7 mouse cellular contexts compared by ENCODE assay signal in the genomic region with DNA sequence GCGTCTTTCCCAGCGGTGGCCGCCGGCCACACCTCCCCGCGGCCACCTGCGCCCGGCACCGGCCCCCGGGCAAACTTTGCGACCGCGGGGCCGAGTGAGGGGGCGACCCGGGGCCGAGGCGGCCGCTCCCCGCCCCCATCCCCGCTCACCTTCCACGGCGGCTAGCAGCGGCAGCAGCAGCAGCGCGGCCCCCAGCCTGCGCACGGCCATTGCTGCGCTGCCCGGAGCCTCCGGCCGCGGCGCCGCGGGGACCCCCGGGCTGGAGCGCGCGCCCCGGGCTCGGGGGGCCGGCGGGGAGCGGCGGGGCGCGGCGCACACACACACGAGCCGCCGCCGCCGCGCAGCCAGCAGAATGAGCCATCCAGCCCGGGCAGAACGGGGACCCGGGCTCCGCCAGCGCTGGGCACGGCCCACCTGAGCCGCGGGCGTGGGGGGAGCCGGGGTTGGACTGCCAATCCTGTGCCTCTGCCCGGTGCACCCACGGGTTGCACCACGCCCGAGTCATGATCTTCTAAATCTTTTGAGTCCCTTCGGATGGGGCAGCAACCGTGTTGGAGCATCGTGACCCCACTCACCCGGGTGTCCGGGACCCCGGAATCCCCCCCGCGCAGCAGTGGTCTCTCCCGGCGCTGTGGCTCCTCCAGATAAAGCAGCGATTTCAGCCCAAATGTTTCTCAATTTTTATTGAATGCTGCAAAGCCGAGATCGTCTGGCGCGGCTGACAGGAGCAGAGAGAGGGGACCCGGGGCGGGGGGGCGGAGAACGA. TPM values are rescaled to one million over a fixed set of nuclear protein-coding genes. Genes with fewer than 3 reads are reported as not detected.
DNase-seq lines count a peak whose midpoint lies in the region; ATAC-seq and TF ChIP-seq lines count a peak whose summit lies in the region.

Gene Ephb2, minus strand, starts transcription at position 368 of the 766 bp plus-strand sequence.

- no peaks in the 10 kb centered on the region for H3K79me2 ChIP-seq in heart, adult 2 months (replicated peaks; ENCODE audit: control insufficient read depth, insufficient read depth, low read length)

- intact Hi-C loops in heart, adult 2 months (cut with DNase I) = no loop called here
- intact Hi-C loops in left cerebral cortex, postnatal 4 days (cut with DNase I) = no loop called here

- H3K4me1 ChIP-seq in embryonic facial prominence, embryonic 12.5 days = peaks cover 42% of the 10 kb centered on the region
- no peaks in the 10 kb centered on the region for H3K4me1 ChIP-seq in heart, adult 2 months (ENCODE audit: control insufficient read depth, insufficient read depth, low read length)
- peaks cover 79% of the 10 kb centered on the region for H3K4me1 ChIP-seq in midbrain, embryonic 12.5 days

- no peak for TF ChIP-seq EP300 in heart, adult 2 months (IDR thresholded peaks at IDR 0.05; ENCODE audit: insufficient read depth, low read depth, low read length)

- H3K36me3 ChIP-seq in embryonic facial prominence, embryonic 12.5 days = no peaks in the 10 kb centered on the region
- no peaks in the 10 kb centered on the region for H3K36me3 ChIP-seq in heart, adult 2 months (ENCODE audit: control insufficient read depth, insufficient read depth, low read length)
- no peaks in the 10 kb centered on the region for H3K36me3 ChIP-seq in midbrain, embryonic 12.5 days

- ATAC-seq in embryonic facial prominence, embryonic 12.5 days (ENCODE audit: insufficient number of reproducible peaks, insufficient read depth, low FRiP score, low TSS enrichment) = peak; percentile 50
- ATAC-seq in midbrain, embryonic 12.5 days (ENCODE audit: low FRiP score, low read depth) = peak; percentile 70

- DNase-seq in adrenal gland, postnatal 36 days = peak; percentile 82 to 88
- DNase-seq in heart, adult 2 months = peak; percentile 68 to 69
- DNase-seq in kidney, adult 18-20 months = peak; percentile 79
- peak; percentile 81 for DNase-seq in left cerebral cortex, postnatal 4 days
- peak; percentile 20 for DNase-seq in spleen, adult 12 weeks (ENCODE audit: low spot score)

- peak within 1 kb of the TSS; percentile 96 for H3K4me3 ChIP-seq in embryonic facial prominence, embryonic 12.5 days
- H3K4me3 ChIP-seq in heart, adult 2 months = peak within 1 kb of the TSS; percentile 44
- peak within 1 kb of the TSS; percentile 71 for H3K4me3 ChIP-seq in midbrain, embryonic 12.5 days

- no peak for TF ChIP-seq CTCF in heart, adult 2 months (IDR thresholded peaks at IDR 0.05)

- WGBS in embryonic facial prominence, embryonic 12.5 days = under 1% methylated on average over 64 of the region's 88 CpGs
- 2% methylated on average over 86 of the region's 88 CpGs for WGBS in heart, adult 2 months
- WGBS in midbrain, embryonic 12.5 days = under 1% methylated on average over 56 of the region's 88 CpGs

- H3K9ac ChIP-seq in embryonic facial prominence, embryonic 12.5 days = peak within 1 kb of the TSS; percentile 94
- H3K9ac ChIP-seq in heart, adult 2 months (ENCODE audit: low read depth, low read length) = peak within 1 kb of the TSS; percentile 46
- H3K9ac ChIP-seq in midbrain, embryonic 12.5 days (replicated peaks) = peak within 1 kb of the TSS; percentile 96

- H3K27ac ChIP-seq in embryonic facial prominence, embryonic 12.5 days = peak within 1 kb of the TSS; percentile 96
- H3K27ac ChIP-seq in heart, adult 2 months = no peak within 1 kb of the TSS
- peak within 1 kb of the TSS; percentile 99 for H3K27ac ChIP-seq in midbrain, embryonic 12.5 days (replicated peaks)

- no peaks in the 10 kb centered on the region for H3K9me3 ChIP-seq in embryonic facial prominence, embryonic 12.5 days
- H3K9me3 ChIP-seq in midbrain, embryonic 12.5 days = no peaks in the 10 kb centered on the region

- TF ChIP-seq POLR2A in heart, adult 2 months (IDR thresholded peaks at IDR 0.05; ENCODE audit: insufficient read depth, low read depth, low read length) = no peak

- peak within 1 kb of the TSS; percentile 96 for H3K4me2 ChIP-seq in embryonic facial prominence, embryonic 12.5 days (replicated peaks)
- H3K4me2 ChIP-seq in midbrain, embryonic 12.5 days (replicated peaks) = peak within 1 kb of the TSS; percentile 97

- H3K27me3 ChIP-seq in embryonic facial prominence, embryonic 12.5 days = 0 out of 2 replicates have a peak, but pooled peaks cover 12% of the 10 kb centered on the region
- peaks cover 15% of the 10 kb centered on the region for H3K27me3 ChIP-seq in heart, adult 2 months (ENCODE audit: control insufficient read depth, insufficient read depth, low read length)
- H3K27me3 ChIP-seq in midbrain, embryonic 12.5 days = no peaks in the 10 kb centered on the region

RNA-seq across cellular contexts. Expression of gene Ephb2, which starts in this region (rescaled TPM):
- total RNA-seq in adrenal gland, postnatal 36 days (2021) = 10 to 100 TPM; 18.7 to 19.8 TPM
- polyA plus RNA-seq in embryonic facial prominence, embryonic 12.5 days (2016; fragmentation: Nextera tagmentation; extraction: Ambion mirVana) = 17.1 and 20.7 TPM in 2 replicates
- total RNA-seq in heart, adult 2 months (2021) = under 1 TPM; 0.73 to 0.77 TPM
- 0.96 and 1.2 TPM in 2 replicates for polyA plus RNA-seq in heart, adult 2 months (2012; rRNA removed)
- 10 to 100 TPM; 73.6 to 75.3 TPM for total RNA-seq in left cerebral cortex, postnatal 4 days (2021)
- 39.8 and 40.0 TPM in 2 replicates for polyA plus RNA-seq in midbrain, embryonic 12.5 days (2016; fragmentation: Nextera tagmentation; extraction: Ambion mirVana)

Comparison
In these comparisons a context has a peak if more than half of its experiments do, and no peak if none do; other contexts are left out.
1. RNA of gene Ephb2 (total RNA-seq): 73.6 to 75.3 TPM in left cerebral cortex, postnatal 4 days and 18.7 to 19.8 TPM in adrenal gland, postnatal 36 days; 0.73 to 0.77 TPM in heart, adult 2 months; every median in the first group is over 10 times any median in the second.
2. DNase-seq: peak in every context shown above with its lines; median percentile 85 in adrenal gland, postnatal 36 days; 81 in left cerebral cortex, postnatal 4 days; 79 in kidney, adult 18-20 months; 68 in heart, adult 2 months; 20 in spleen, adult 12 weeks.
3. H3K4me3 ChIP-seq: peak in every context shown above with its lines; median percentile 96 in embryonic facial prominence, embryonic 12.5 days; 71 in midbrain, embryonic 12.5 days; 44 in heart, adult 2 months.
4. H3K9ac ChIP-seq: peak in every context shown above with its lines; median percentile 96 in midbrain, embryonic 12.5 days; 94 in embryonic facial prominence, embryonic 12.5 days; 46 in heart, adult 2 months.